Mouse (Mus musculus) spleen, embryonic (tissue): ENCODE measurements around the gene Vsig8.

Experiments used
- CTCF ChIA-PET: fragments of 350-600 bp; sonication (Branson Sonifier 250); formaldehyde crosslinking; loops from one replicate; lab custom pipeline; 2022; lab: Charles Lee

Gene Vsig8

DNA sequence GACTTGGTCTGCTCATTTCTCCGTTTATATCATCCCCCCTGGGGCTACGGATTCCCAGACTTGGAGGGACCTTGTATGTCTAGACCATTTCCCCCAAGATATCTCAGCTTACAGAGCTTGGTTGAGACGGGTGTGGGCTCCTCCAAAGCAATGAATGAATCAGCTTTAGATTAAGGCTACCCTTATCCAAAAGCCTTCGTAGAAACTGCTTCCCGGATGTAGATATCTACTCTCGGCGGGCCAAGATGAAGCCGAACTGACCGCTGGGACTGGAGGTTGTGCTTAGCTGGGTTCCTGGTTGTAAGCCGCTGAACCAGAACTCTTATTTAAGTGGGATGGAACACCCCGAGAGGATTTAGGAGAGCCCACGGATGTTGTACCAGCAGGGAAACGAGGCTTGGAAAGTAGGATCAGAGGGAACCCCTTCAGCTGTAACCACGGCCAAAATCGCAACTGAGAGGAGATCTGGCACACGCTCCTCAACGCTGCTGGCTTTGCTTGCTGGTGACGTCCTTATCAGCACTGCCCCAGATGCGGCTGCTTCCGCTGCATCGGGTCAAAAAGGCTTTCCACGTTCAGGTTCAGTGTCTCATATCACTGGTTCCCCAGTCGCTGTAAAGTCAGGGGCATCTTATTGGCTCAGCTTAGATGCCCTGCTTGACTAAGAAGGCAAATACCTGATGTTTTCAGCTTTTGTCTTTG is 29.2 kb upstream of the Vsig8 start:
- CTCF ChIA-PET = interaction anchor here (1.0 to 1.1 kb wide), 3 partner anchors 11 to 36 kb away, joined by 3 to 4 read pairs (median 4); no protein-coding TSS in a partner anchor

DNA sequence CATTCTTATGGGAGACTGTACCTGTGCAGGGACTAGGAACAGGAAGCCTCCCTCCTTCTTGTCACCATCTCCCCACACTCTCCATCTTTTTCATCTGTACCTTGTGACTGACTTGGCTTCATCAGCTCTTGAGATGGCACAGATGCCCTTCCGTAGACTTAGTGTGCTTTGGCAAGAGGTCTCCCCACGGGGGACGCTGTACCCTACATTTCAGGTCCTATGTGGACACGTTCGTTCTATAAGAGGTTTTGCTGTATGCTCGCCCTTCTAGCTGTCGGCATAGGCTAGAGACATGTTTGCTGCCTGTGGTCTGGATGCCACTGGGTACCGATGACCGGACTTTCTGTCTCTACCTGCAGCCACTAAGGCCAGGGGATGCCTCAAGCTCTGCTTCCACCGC is 28.3 kb upstream of the Vsig8 start:
- CTCF ChIA-PET = interaction anchor here (0.9 to 2.1 kb wide), 5 partner anchors 14 to 106 kb away, joined by 3 to 13 read pairs (median 6); no protein-coding TSS in a partner anchor

DNA sequence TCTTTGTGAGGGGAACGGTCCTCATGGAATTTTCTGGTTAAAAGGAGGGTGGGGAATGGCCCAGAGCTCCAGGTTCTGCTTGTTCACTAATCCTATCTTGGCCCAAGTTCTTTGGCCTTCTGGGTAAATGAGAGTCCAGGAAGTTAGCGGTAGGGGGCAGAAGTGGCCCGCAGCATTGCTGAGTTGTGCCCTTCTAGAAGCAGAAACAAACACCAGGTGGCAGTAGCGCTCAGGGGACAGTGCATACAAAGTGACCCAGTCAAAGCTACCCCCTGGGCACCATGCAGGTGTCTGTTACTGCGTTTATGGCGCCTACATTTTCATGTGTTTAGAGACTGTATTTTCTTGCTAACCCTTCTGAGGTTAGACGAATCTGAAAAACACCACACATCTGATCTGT is 27.0 kb upstream of the Vsig8 start:
- CTCF ChIA-PET = interaction anchor here (0.8 to 2.1 kb wide), 4 partner anchors 34 to 105 kb away, joined by 3 to 13 read pairs (median 7); no protein-coding TSS in a partner anchor

- CTCF ChIA-PET = interaction anchor here (0.7 to 1.3 kb wide), 2 partner anchors 27 to 121 kb away, joined by 3 to 4 read pairs; no protein-coding TSS in a partner anchor
These were observed 25.1 kb upstream of the Vsig8 start for GRCm38 (mm10) chr1:172530544-172531220.

DNA sequence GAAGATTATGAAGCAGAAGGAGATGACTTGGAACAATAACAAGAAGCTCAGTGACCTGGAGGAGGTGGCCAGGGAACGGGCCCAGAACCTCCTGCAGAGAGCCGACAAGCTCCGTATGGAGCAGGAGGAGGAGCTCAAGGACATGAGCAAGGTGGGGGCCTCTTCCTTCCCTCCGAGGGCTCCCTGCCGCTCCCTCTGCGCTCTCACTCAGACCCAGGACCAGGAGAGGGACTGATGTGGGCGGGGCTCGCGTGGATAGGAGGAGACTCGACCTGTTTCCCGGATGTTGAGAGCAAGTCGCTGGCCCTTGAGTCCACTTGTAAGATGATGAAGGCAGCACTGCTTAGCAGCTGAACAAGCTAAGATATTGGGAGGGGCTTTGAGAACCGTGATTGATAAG is 23.2 kb upstream of the Vsig8 start:
- CTCF ChIA-PET = interaction anchor here (0.6 kb wide), 2 partner anchors 123 to 1006 kb away, joined by 3 to 4 read pairs; no protein-coding TSS in a partner anchor

GRCm38 (mm10) chr1:172535116-172535515 is 20.6 kb upstream of the Vsig8 start:
- CTCF ChIA-PET = no interaction called here

- CTCF ChIA-PET = no interaction called here
These were observed 15.9 kb upstream of the Vsig8 start for GRCm38 (mm10) chr1:172539827-172540226.

- CTCF ChIA-PET = no interaction called here
These were observed 15.4 kb upstream of the Vsig8 start for GRCm38 (mm10) chr1:172540283-172540820.

GRCm38 (mm10) chr1:172546062-172546461 is 9.7 kb upstream of the Vsig8 start:
- CTCF ChIA-PET = no interaction called here

GRCm38 (mm10) chr1:172548501-172548900 is 7.2 kb upstream of the Vsig8 start:
- CTCF ChIA-PET = no interaction called here

- CTCF ChIA-PET = interaction anchor here (0.6 kb wide), 1 partner anchor 440 kb away, joined by 3 read pairs; no protein-coding TSS in a partner anchor
These were observed 6.4 kb upstream of the Vsig8 start for GRCm38 (mm10) chr1:172549314-172549713.

DNA sequence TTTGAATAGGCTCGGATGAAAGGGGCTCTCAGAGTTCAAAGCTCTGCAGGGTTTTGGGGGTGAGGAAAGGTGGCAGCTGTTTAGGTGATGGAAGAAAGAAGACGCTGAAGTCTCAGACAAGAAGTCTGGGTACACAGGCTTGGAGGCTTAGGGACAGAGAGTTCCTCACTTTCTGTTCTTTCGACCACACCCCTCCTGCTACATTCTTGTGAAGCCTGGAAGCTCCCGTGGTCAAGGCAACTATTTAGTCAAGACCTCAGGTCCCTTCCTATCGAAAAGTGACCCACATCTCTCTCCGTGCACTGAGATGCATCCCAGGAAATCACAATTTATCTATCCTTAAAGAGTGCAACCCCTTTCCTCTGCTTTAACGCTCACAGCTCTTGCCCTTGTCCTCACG is 6.0 kb upstream of the Vsig8 start:
- CTCF ChIA-PET = interaction anchor here (0.6 kb wide), 1 partner anchor 439 kb away, joined by 3 read pairs; no protein-coding TSS in a partner anchor

DNA sequence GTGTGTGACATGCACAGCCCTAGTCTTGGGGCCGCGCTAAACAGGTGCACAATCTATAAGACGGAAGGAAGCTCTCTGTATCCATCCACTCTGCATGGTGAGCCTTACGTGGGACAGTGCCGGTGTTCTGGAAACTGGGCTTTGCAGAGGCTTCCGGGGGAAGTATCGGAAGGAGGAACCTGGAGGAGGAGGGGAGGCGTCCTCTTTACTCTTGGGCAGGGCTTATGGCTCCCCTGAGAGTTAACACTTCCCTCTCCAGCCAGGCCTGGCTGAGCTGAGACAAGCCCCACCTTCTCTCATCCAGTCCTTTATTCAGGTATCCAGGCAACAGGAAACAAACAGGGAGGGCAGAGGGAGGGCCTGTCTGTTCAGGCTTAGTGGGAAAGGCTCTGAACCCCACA is 5.2 kb upstream of the Vsig8 start:
- CTCF ChIA-PET = no interaction called here

GRCm38 (mm10) chr1:172551009-172551408 is 4.7 kb upstream of the Vsig8 start:
- CTCF ChIA-PET = no interaction called here

GRCm38 (mm10) chr1:172552623-172553022 is 3.1 kb upstream of the Vsig8 start:
- CTCF ChIA-PET = no interaction called here

- CTCF ChIA-PET = interaction anchor here (0.6 to 2.2 kb wide), 4 partner anchors 11 to 37 kb away, joined by 3 to 8 read pairs (median 6); no protein-coding TSS in a partner anchor
These were observed 7.1 kb downstream of the Vsig8 start for GRCm38 (mm10) chr1:172562641-172563464.

- CTCF ChIA-PET = interaction anchor here (0.6 to 2.2 kb wide), 2 partner anchors 11 to 35 kb away, joined by 8 read pairs; no protein-coding TSS in a partner anchor
These were observed 7.7 kb downstream of the Vsig8 start for GRCm38 (mm10) chr1:172563465-172563828.

DNA sequence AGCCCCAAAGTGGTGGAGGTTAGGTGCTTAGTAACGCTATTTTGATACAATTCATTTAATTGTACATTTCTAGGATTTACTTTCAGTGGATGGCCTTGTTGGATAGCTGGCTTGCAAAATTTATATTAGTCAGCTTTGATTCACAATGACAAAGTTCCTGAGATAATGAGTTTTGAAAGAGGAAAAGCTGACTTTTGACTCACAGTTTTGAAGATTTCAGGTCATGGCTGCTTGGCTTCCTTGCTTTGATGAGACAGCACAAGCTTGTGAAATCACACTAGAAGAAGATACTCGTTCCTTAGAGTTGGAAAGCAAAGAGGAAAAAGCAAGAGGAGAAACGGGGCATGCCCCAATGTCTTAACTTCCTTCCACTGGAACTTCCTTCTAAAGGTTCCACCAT is 10.4 kb downstream of the Vsig8 start:
- CTCF ChIA-PET = interaction anchor here (1.4 kb wide), 1 partner anchor 38 kb away, joined by 3 read pairs; no protein-coding TSS in a partner anchor

- CTCF ChIA-PET = no interaction called here
These were observed 12.0 kb downstream of the Vsig8 start for GRCm38 (mm10) chr1:172567758-172568157.

DNA sequence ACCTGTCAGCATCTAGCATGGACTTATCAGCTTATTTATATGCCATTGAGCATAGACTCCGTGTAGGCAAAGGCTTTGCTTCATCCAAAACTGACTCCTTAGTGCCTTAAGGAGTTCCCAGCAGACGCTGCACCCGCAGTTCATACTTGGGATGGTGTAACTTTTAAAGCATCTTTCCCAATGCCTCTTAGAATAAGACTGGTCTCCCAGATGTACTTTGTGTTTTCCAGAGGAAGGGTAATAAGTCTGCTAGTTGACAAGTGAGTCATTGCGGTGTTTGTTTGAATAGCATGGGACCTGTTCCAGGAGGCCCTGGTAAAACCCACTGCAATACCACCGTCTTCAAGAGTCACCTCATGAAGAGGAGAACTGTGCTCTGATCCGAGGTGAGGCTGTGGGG is 24.4 kb downstream of the Vsig8 start:
- CTCF ChIA-PET = interaction anchor here (0.6 to 0.9 kb wide), 2 partner anchors 14 to 52 kb away, joined by 10 to 13 read pairs; no protein-coding TSS in a partner anchor

- CTCF ChIA-PET = no interaction called here
These were observed 26.7 kb downstream of the Vsig8 start for GRCm38 (mm10) chr1:172582436-172582835.
